Mouse (Mus musculus) heart, embryonic 13.5 days (tissue): ENCODE measurements around the gene Krtap29-1. TPM values are rescaled to one million over a fixed set of nuclear protein-coding genes. Genes with fewer than 3 reads are reported as not detected.

Source experiments
- ATAC-seq: fragments of 200-750 bp; cut with Nextera tagmentation; 2 replicates; pipeline ENCODE4 v1.8.0; 2017; ENCODE audit warnings: moderate TSS enrichment; ENCODE audit not compliant: insufficient number of reproducible peaks, low FRiP score, low TSS enrichment; ENCODE audit errors: extremely low read depth
- H3K27ac ChIP-seq: fragments of 300-500 bp; sonication (generic); replicated peaks from 2 replicates; pipeline ENCODE4 v1.5.1; 2015; ENCODE audit warnings: moderate library complexity, mild to moderate bottlenecking, inconsistent platforms
- H3K27me3 ChIP-seq: fragments of 300-500 bp; sonication (generic); replicated peaks from 2 replicates; pipeline ENCODE4 v1.6.1; 2015; ENCODE audit warnings: mild to moderate bottlenecking, inconsistent platforms
- H3K36me3 ChIP-seq: fragments of 300-500 bp; sonication (generic); 2 replicates; pipeline ENCODE4 v1.6.1; 2015; ENCODE audit warnings: mild to moderate bottlenecking, inconsistent platforms
- H3K4me1 ChIP-seq: fragments of 300-500 bp; sonication (generic); 2 replicates; pipeline ENCODE4 v1.6.1; 2015; ENCODE audit warnings: inconsistent platforms
- H3K4me2 ChIP-seq: fragments of 300-500 bp; sonication (generic); 2 replicates; pipeline ENCODE4 v1.6.1; 2015; ENCODE audit warnings: inconsistent platforms, mild to moderate bottlenecking, moderate library complexity
- H3K4me3 ChIP-seq: fragments of 300-500 bp; sonication (generic); 2 replicates; pipeline ENCODE4 v1.5.1; 2015; ENCODE audit warnings: moderate library complexity, mild to moderate bottlenecking, inconsistent platforms
- H3K9ac ChIP-seq: fragments of 300-500 bp; sonication (generic); 2 replicates; pipeline ENCODE4 v1.6.1; 2015; ENCODE audit warnings: inconsistent platforms, mild to moderate bottlenecking, moderate library complexity
- H3K9me3 ChIP-seq: fragments of 300-500 bp; sonication (generic); 2 replicates; pipeline ENCODE4 v1.6.1; 2016; ENCODE audit warnings: inconsistent platforms
- WGBS: fragments of 180-500 bp; shearing (Covaris S2); methylation state at CpG from one replicate; pipeline ENCODE4 v1.1.7; 2015; ENCODE audit warnings: mixed read lengths; 5-methylcytosine and 5-hydroxymethylcytosine counted together
- polyA plus RNA-seq: library from polyadenylated mRNA; unstranded; fragments of >200 nt; fragmentation: Nextera tagmentation; extraction: Ambion mirVana; gene quantifications from 2 replicates; pipeline ENCODE4 v1.2.1, GENCODE M21; 2015

The Krtap29-1 gene
- polyA plus RNA-seq, 1 experiment from 2014 or later, result not detected

- H3K4me3 ChIP-seq, result no peak overlapping the region
- H3K4me1 ChIP-seq, result no peaks in the 10 kb centered on the region
- ATAC-seq, result no peak
- H3K27me3 ChIP-seq, result no peaks in the 10 kb centered on the region; the same call in 1 of the 2 replicates
- no peaks in the 10 kb centered on the region for H3K36me3 ChIP-seq
- H3K27ac ChIP-seq, result no peak overlapping the region
- H3K9ac ChIP-seq, result no peak overlapping the region
- no peaks in the 10 kb centered on the region for H3K9me3 ChIP-seq
- 71% methylated on average over 9 of the region's 9 CpGs for WGBS
- H3K4me2 ChIP-seq, result no peak overlapping the region
Measured at GRCm38 (mm10) chr11:99937751-99938264, 41.0 kb downstream of the Krtap29-1 start.

GRCm38 (mm10) chr11:99935991-99936390, 42.9 kb downstream of the Krtap29-1 start, which contains the start of gene Krtap31-2:
Gene Krtap31-2, plus strand, starts transcription at chr11:99936291.
- H3K27me3 ChIP-seq, result no peaks in the 10 kb centered on the region; the same call in 1 of the 2 replicates
- no peak within 1 kb of the TSS for H3K4me2 ChIP-seq
- no peak for ATAC-seq
- 73% methylated on average over 1 of the region's 1 CpGs for WGBS
- H3K36me3 ChIP-seq, result no peaks in the 10 kb centered on the region
- no peak within 1 kb of the TSS for H3K27ac ChIP-seq
- no peaks in the 10 kb centered on the region for H3K4me1 ChIP-seq
- H3K9me3 ChIP-seq, result no peaks in the 10 kb centered on the region
- H3K4me3 ChIP-seq, result no peak within 1 kb of the TSS
- no peak within 1 kb of the TSS for H3K9ac ChIP-seq

Other genes with a start within 250 kb of the Krtap29-1 start
- not detected in 2 replicates for gene Gm14180, start 244.8 kb downstream of the Krtap29-1 start, polyA plus RNA-seq
- gene Gm11595, start 206.1 kb downstream of the Krtap29-1 start, polyA plus RNA-seq, result not detected in 2 replicates
- not detected in 2 replicates for gene Krtap4-8, start 198.3 kb downstream of the Krtap29-1 start, polyA plus RNA-seq
- gene Krtap4-9, start 193.9 kb downstream of the Krtap29-1 start, polyA plus RNA-seq, result not detected in 2 replicates
- gene Gm11596, start 185.6 kb downstream of the Krtap29-1 start, polyA plus RNA-seq, result not detected in 2 replicates
- gene Gm11569, start 180.1 kb downstream of the Krtap29-1 start, polyA plus RNA-seq, result not detected in 2 replicates
- gene Gm11554, start 174.6 kb downstream of the Krtap29-1 start, polyA plus RNA-seq, result not detected in 2 replicates
- not detected in 2 replicates for gene Krtap4-13, start 169.2 kb downstream of the Krtap29-1 start, polyA plus RNA-seq
- not detected in 2 replicates for gene Gm11564, start 163.4 kb downstream of the Krtap29-1 start, polyA plus RNA-seq
- not detected in 2 replicates for gene 2300003K06Rik, start 141.0 kb downstream of the Krtap29-1 start, polyA plus RNA-seq
- not detected in 2 replicates for gene Krtap4-16, start 127.4 kb downstream of the Krtap29-1 start, polyA plus RNA-seq
- gene Gm11568, start 121.1 kb downstream of the Krtap29-1 start, polyA plus RNA-seq, result not detected in 2 replicates
- not detected in 2 replicates for gene Gm11559, start 114.6 kb downstream of the Krtap29-1 start, polyA plus RNA-seq
- gene Krtap9-1, start 105.7 kb downstream of the Krtap29-1 start, polyA plus RNA-seq, result not detected in 2 replicates
- gene Gm11567, start 99.9 kb downstream of the Krtap29-1 start, polyA plus RNA-seq, result not detected in 2 replicates
- gene Krtap31-1, start 71.1 kb downstream of the Krtap29-1 start, polyA plus RNA-seq, result not detected in 2 replicates
- gene Gm11565, start 64.3 kb downstream of the Krtap29-1 start, polyA plus RNA-seq, result not detected in 2 replicates
- gene Krtap31-2, start 42.8 kb downstream of the Krtap29-1 start, polyA plus RNA-seq, result not detected in 2 replicates
- not detected in 2 replicates for gene Krtap9-5, start 30.6 kb downstream of the Krtap29-1 start, polyA plus RNA-seq
- gene Krtap16-1, start 7.5 kb upstream of the Krtap29-1 start, polyA plus RNA-seq, result not detected in 2 replicates
- gene Krtap17-1, start 14.9 kb upstream of the Krtap29-1 start, polyA plus RNA-seq, result not detected in 2 replicates
- gene Krt33a, start 37.2 kb upstream of the Krtap29-1 start, polyA plus RNA-seq, result not detected in 2 replicates
- not detected in 2 replicates for gene Krt33b, start 50.8 kb upstream of the Krtap29-1 start, polyA plus RNA-seq
- gene Krt34, start 62.5 kb upstream of the Krtap29-1 start, polyA plus RNA-seq, result not detected in 2 replicates
- not detected in 2 replicates for gene Krt31, start 71.5 kb upstream of the Krtap29-1 start, polyA plus RNA-seq
- gene Krt32, start 109.2 kb upstream of the Krtap29-1 start, polyA plus RNA-seq, result not detected in 2 replicates
- gene Krt35, start 117.2 kb upstream of the Krtap29-1 start, polyA plus RNA-seq, result not detected in 2 replicates
- not detected in 2 replicates for gene Krt36, start 126.6 kb upstream of the Krtap29-1 start, polyA plus RNA-seq
- gene Krt13, start 142.5 kb upstream of the Krtap29-1 start, polyA plus RNA-seq, result not detected in 2 replicates
- 1.2 and 1.5 TPM in 2 replicates for gene Krt15, start 156.9 kb upstream of the Krtap29-1 start, polyA plus RNA-seq
- gene Krt19, start 169.6 kb upstream of the Krtap29-1 start, polyA plus RNA-seq, result 72.6 and 74.0 TPM in 2 replicates
- gene Krt9, start 214.2 kb upstream of the Krtap29-1 start, polyA plus RNA-seq, result not detected in 2 replicates
- gene Krt14, start 228.5 kb upstream of the Krtap29-1 start, polyA plus RNA-seq, result 3.0 and 3.1 TPM in 2 replicates